Mouse (Mus musculus): ENCODE results near the gene Chd5.

Gene Chd5

DNA sequence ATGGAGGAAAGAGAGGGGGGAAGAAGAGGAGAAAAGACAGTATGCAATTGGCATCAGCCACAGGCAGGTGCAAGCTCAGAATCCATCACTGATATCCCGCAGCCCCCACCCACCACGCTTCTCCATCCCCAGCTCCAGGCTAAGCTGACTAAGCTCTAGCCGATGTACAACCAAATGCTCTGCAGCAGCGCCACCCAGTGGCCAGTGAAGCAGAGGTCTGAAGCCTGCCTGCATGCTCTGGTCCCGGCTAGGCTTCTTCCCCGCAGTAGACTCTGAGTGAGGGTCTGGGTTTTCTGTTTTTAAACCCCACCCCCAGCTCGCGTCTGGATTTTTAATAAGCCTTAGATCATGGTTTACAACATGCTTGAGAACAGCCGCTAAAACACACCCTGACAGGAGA is 96.4 kb downstream of the Chd5 start:
- DNase-seq (ENCODE audit: extremely low read depth, low read depth), result peak; percentile 53

GRCm38 (mm10) chr4:152435255-152435654 is 96.8 kb downstream of the Chd5 start:
- no peak for DNase-seq (ENCODE audit: extremely low read depth, low read depth)
